ENCODE assay signal across 23 mouse cellular contexts in the genomic region with DNA sequence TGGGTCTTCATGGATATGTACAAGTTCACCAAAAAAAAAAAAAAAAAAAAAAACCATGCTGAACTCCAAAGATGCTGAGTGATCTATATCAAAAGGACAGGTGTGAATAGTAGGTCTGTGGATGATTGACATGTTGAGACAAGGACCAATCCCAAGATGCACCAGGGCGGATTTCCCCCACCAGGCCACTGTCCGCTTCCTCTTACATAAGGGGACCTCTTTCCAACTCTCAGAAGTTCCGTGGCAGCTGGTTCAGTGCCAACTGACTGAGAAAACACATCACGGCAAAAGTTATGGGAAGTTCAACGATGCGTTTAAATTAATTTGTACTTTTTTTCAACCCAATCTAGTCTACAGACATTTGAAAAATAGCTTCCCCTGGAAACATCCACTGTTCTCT. TPM values are rescaled to one million over a fixed set of nuclear protein-coding genes. Genes with fewer than 3 reads are reported as not detected.
DNase-seq lines count a peak whose midpoint lies in the region; TF ChIP-seq lines count a peak whose summit lies in the region.
"Had no signal": no experiment of that assay in that cellular context is flagged by ENCODE, and none has a peak within 500 bp of the region (broad histone marks: within the 10 kb centered on the region; RNA-seq: fewer than 3 reads in every experiment).

No protein-coding gene starts in this region.

- H3K9ac ChIP-seq in MEL (ENCODE audit: control insufficient read depth, low read depth, low read length, poor library complexity, severe bottlenecking): no peak overlapping the region
- H3K9ac ChIP-seq: embryonic facial prominence, embryonic 12.5 days; forebrain, embryonic 13.5 days; forebrain, embryonic 15.5 days; forebrain, postnatal 0 days had no signal

- no peak overlapping the region for H3K27ac ChIP-seq in MEL (ENCODE audit: control insufficient read depth, low read depth, low read length)
- H3K27ac ChIP-seq: embryonic facial prominence, embryonic 10.5 days; embryonic facial prominence, embryonic 12.5 days; forebrain, embryonic 13.5 days; forebrain, embryonic 15.5 days had no signal

- DNase-seq in kidney, postnatal 10 days: peak; percentile 42
- DNase-seq in kidney, adult 18-20 months: no peak
- DNase-seq in 416B (ENCODE audit: low read depth) (peak; percentile 18), A20 (ENCODE audit: low read depth, low spot score) (peak; percentile 41), MEL (ENCODE audit: low read depth, low spot score) (peak; percentile 23)
- DNase-seq in cerebellum, adult 18-20 months: no peak
- DNase-seq in layer of hippocampus, adult 18-20 months (ENCODE audit: low spot score in 2 of 2): no peak
- DNase-seq: adrenal gland, adult 2 months; adrenal gland, postnatal 10 days; adrenal gland, postnatal 25 days; cerebellum, adult 11 months; cerebellum, adult 2 months; cerebellum, adult 9-10 months; cerebellum, postnatal 10 days; cerebellum, postnatal 25 days; forebrain, postnatal 0 days had no signal

- TF ChIP-seq EP300 in MEL (IDR thresholded peaks at IDR 0.05; ENCODE audit: low read depth in 1 of 2, low read length in 2 of 2): no peak

- H3K79me2 ChIP-seq in MEL (ENCODE audit: control insufficient read depth, insufficient read depth, low read length, poor library complexity): no peaks in the 10 kb centered on the region

- no peak for TF ChIP-seq RAD21 in MEL (IDR thresholded peaks at IDR 0.05; ENCODE audit: low read depth, low read length)

- H3K27me3 ChIP-seq in MEL (ENCODE audit: control insufficient read depth in 1 of 2, insufficient read depth in 2 of 2, low read length in 2 of 2): no peaks in the 10 kb centered on the region
- H3K27me3 ChIP-seq: embryonic facial prominence, embryonic 12.5 days; forebrain, embryonic 13.5 days; forebrain, embryonic 15.5 days had no signal

- no peaks in the 10 kb centered on the region for H3K36me3 ChIP-seq in MEL (ENCODE audit: control insufficient read depth in 1 of 2, insufficient read depth in 2 of 2, low read length in 2 of 2)
- H3K36me3 ChIP-seq: embryonic facial prominence, embryonic 10.5 days; embryonic facial prominence, embryonic 12.5 days; forebrain, embryonic 15.5 days; G1E had no signal

- TF ChIP-seq CTCF in MEL (IDR thresholded peaks at IDR 0.05 in 2 of 3, conservative IDR thresholded peaks at IDR 0.05 in 1 of 3; ENCODE audit: control insufficient read depth in 1 of 3, insufficient read depth in 1 of 3, low read depth in 2 of 3, low read length in 3 of 3, poor library complexity in 1 of 3, severe bottlenecking in 1 of 3): no peak

- no peaks in the 10 kb centered on the region for H3K4me1 ChIP-seq in MEL (ENCODE audit: control insufficient read depth in 1 of 2, insufficient read depth in 2 of 2, low read length in 2 of 2)
- H3K4me1 ChIP-seq: embryonic facial prominence, embryonic 12.5 days; forebrain, embryonic 15.5 days had no signal

- no peak for TF ChIP-seq POLR2A in MEL (IDR thresholded peaks at IDR 0.05; ENCODE audit: control insufficient read depth in 1 of 2, insufficient read depth in 1 of 2, low read depth in 1 of 2, low read length in 2 of 2, poor library complexity in 1 of 2)

- no peaks in the 10 kb centered on the region for H3K9me3 ChIP-seq in MEL (replicated peaks; ENCODE audit: insufficient read depth, low read length)
- H3K9me3 ChIP-seq: embryonic facial prominence, embryonic 10.5 days; embryonic facial prominence, embryonic 12.5 days; forebrain, embryonic 13.5 days; forebrain, embryonic 15.5 days; G1E had no signal

- no peak overlapping the region for H3K4me3 ChIP-seq in MEL (ENCODE audit: control insufficient read depth in 1 of 2, insufficient read depth in 1 of 2, low read depth in 2 of 2, low read length in 2 of 2)
- H3K4me3 ChIP-seq: embryonic facial prominence, embryonic 10.5 days; embryonic facial prominence, embryonic 12.5 days; forebrain, embryonic 13.5 days; forebrain, embryonic 15.5 days had no signal

TF ChIP-seq in MEL, 35 proteins besides CTCF, POLR2A, EP300 and RAD21:
- TF ChIP-seq ZNF384 (IDR thresholded peaks at IDR 0.05; ENCODE audit: low read depth, low read length): no peak
- TF ChIP-seq CHD2 (IDR thresholded peaks at IDR 0.05; ENCODE audit: low read length): no peak
- TF ChIP-seq ZC3H11A (IDR thresholded peaks at IDR 0.05; ENCODE audit: low read depth, low read length): no peak
- no peak for TF ChIP-seq RCOR1 (IDR thresholded peaks at IDR 0.05; ENCODE audit: low read depth, low read length)
- no peak for TF ChIP-seq JUND (IDR thresholded peaks at IDR 0.05; ENCODE audit: low read depth, low read length)
- no peak for TF ChIP-seq MAZ (IDR thresholded peaks at IDR 0.05; ENCODE audit: low read depth, low read length)
- TF ChIP-seq BHLHE40 (IDR thresholded peaks at IDR 0.05; ENCODE audit: borderline replicate concordance, low read depth, low read length): no peak
- no peak for TF ChIP-seq MAFK (IDR thresholded peaks at IDR 0.05; ENCODE audit: borderline replicate concordance, low read depth, low read length)
- no peak for TF ChIP-seq TAL1 (IDR thresholded peaks at IDR 0.05; ENCODE audit: low read length)
- TF ChIP-seq ELF1 (IDR thresholded peaks at IDR 0.05; ENCODE audit: low read depth, low read length): no peak
- TF ChIP-seq E2F4 (IDR thresholded peaks at IDR 0.05; ENCODE audit: borderline replicate concordance, low read depth, low read length): no peak
- TF ChIP-seq SMC3 (IDR thresholded peaks at IDR 0.05; ENCODE audit: low read depth, low read length): no peak
- TF ChIP-seq MYB (IDR thresholded peaks at IDR 0.05; ENCODE audit: low read depth, low read length): no peak
TF ChIP-seq in MEL: peak in this region for 0.

RNA-seq across cellular contexts. Expression of a gene that starts 25.1 kb away (rescaled TPM):
- not detected in 2 replicates for total RNA-seq in MEL (2012; rRNA removed)
- not detected for polyA plus RNA-seq in MEL (2012; ENCODE audit: insufficient read depth in 1 of 2, insufficient read length in 2 of 2, low read depth in 1 of 2, low replicate concordance in 2 of 2, missing spikeins in 1 of 2)
- total RNA-seq in layer of hippocampus, adult 18-20 months (2021): 1 to 10 TPM; 4.6 to 6.4 TPM
- total RNA-seq: adrenal gland, adult 2 months; adrenal gland, postnatal 10 days; adrenal gland, postnatal 25 days; forebrain, postnatal 0 days; G1E had no signal
- polyA plus RNA-seq: adrenal gland, adult 2 months; C2C12; embryonic facial prominence, embryonic 10.5 days; embryonic facial prominence, embryonic 14.5 days; forebrain, embryonic 13.5 days; forebrain, embryonic 15.5 days; G1E had no signal

Comparison
In these comparisons a context has a peak if more than half of its experiments do, and no peak if none do; other contexts are left out.
1. DNase-seq: peak in kidney, postnatal 10 days (single experiment), 416B (single experiment), A20 (single experiment) and MEL (single experiment); none in kidney, adult 18-20 months (single experiment), cerebellum, adult 18-20 months (0 of 2) and layer of hippocampus, adult 18-20 months (0 of 2).